Mouse (Mus musculus): ENCODE data around the gene Creg2.
"Not testable (repeated sequence)": the region's sequence is repeated elsewhere in the genome, so short reads cannot be mapped to it uniquely, and the experiment has no call there.

The Creg2 gene

GRCm38 (mm10) chr1:39593836-39594235 lies 57.4 kb downstream of the Creg2 start:
- no peak for DNase-seq

- no peak for DNase-seq
Measured at GRCm38 (mm10) chr1:39592090-39592489, 59.2 kb downstream of the Creg2 start.

DNA sequence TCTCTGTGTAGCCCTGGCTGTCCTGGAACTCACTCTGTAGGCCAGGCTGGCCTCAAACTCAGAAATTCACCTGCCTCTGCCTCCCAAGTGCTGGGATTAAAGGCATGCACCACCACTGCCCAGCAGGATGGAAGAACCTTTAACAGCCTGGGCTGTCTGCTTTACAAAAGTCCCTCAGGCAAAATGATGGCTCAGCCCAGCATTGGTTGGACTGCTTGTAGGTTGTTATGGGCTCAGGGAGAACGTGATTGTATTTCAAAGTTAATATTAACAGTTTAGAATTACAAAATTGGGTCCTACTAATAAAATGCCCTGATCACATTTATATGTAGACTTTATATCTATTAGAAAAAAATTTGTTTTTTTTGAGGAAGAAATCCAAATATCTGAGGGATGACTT lies 59.7 kb downstream of the Creg2 start:
- not testable (repeated sequence) for DNase-seq

- no peak for DNase-seq
Measured at GRCm38 (mm10) chr1:39590193-39590592, 61.1 kb downstream of the Creg2 start.

DNA sequence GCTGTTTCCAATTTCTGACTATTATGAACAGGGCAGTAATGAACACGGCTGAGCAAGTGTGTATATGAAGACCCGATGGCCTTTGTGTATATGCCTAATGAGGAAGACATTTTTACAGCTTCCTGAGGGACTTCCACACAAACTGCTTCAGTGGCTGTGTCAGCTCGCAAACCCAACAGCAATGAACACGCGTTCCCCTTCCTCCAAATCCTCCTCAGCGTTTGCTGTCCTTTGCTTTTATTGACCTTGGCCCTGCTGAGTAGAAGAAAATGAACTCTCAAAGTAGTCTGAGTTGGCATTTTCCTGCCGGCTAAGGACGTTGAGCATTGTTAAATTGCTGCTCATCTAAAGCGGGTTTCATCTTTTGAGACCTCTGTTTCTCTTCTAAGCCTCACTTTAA lies 65.9 kb downstream of the Creg2 start:
- no peak for DNase-seq

GRCm38 (mm10) chr1:39583173-39583572 lies 68.1 kb downstream of the Creg2 start:
- DNase-seq = no peak

- DNase-seq = no peak
Measured at GRCm38 (mm10) chr1:39581215-39581614, 70.1 kb downstream of the Creg2 start.

DNA sequence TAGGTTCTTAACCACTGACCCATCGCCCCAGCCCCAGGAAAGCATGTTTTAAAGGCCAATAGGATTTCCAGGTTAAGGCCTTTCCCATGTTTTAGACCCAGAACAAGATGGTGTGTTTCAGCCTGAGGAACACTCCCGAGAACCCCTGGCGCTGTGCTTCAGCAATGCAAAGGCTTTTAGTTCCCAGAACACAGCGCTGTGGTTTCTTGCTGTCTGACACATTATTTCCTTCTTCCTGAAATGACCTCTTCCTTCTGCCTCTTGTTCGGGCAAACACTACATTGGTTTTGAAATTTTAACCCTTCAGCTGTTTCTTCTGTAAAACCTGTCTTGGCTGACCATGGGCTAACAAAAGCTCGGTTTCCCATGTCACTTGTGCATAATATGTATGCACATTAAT lies 72.1 kb downstream of the Creg2 start:
- DNase-seq = no peak

- DNase-seq = no peak
Measured at GRCm38 (mm10) chr1:39578446-39578845, 72.8 kb downstream of the Creg2 start.

DNA sequence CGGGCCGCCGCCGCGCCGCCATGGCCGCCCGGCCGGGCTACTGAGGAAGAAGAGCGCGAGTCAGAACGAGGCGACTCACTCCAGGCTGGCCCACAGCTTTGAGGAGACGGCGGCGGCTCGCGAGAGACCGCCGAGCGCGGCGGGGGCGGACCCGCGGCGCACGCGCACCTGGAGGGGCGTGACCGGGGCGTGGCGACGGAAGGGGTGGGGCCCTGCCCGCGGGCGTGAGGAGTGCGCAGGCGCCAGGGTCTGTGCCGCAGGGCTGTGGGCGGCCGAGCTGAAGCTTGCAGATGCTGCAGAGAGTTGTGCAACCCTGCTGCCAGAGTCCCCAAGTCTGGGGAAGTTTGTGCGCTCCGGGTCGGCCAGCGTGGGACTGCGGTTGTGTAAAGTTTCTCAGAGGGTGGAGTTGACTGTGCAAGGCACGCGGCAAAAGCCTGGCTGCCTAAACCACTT lies 74.0 kb downstream of the Creg2 start, which contains the start of gene Rnf149:
Gene Rnf149 (minus strand): TSS at position 153 of the 453 bp plus-strand sequence.
- peak; percentile 94 for DNase-seq

DNA sequence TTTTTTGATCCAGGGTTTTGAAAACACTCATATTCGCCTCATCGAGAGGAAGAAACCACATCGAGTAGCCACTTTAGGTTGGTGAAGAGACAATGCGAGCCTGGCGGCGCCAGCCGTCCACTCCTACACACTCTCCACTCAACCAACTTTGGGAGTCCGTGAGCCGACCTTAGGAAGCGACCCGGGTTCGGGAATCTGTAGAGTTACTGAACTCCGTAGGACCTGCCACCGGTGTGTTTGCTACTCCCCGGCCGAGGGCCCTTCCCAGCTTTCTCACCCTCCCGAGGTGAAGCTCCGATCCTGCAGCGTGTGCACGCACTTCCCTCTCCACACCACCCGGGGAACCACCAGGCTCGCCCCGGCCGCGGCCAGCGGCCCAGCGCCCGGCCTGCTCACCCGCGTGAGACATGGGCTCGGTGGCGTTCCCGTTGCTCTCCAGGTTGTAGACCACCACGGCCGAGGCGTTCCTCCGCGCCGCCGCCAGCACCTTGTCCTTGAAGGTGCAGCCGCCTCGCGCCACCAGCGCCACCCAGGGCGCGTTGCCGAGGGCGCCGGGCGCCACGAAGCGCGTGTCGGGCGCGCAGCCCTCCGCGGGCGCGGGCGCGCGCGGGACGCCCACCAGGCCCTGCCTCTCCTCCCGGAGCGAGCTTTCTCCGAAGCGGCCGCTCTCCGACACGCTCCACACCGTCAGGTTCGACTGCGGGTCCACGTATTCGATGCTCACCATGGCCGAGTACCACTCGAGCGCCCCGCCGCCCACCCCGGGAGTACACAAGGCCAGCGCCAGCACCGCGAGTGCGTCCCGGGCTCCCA lies 74.6 kb downstream of the Creg2 start:
- DNase-seq = peak; percentile 62

GRCm38 (mm10) chr1:39575778-39576375 lies 75.4 kb downstream of the Creg2 start:
- DNase-seq = no peak

GRCm38 (mm10) chr1:39573890-39574289 lies 77.4 kb downstream of the Creg2 start:
- DNase-seq = no peak

- DNase-seq = no peak
Measured at GRCm38 (mm10) chr1:39571653-39572052, 79.6 kb downstream of the Creg2 start.
